Mouse (Mus musculus) cerebellum, adult 11-12 months (tissue): ENCODE results near the gene Svs1.
A peak's percentile ranks its signal among the peaks of the same experiment; 100 is the strongest.
"Not testable (repeated sequence)": the region's sequence is repeated elsewhere in the genome, so short reads cannot be mapped to it uniquely, and the experiment has no call there.

Experiments
- DNase-seq: peaks from one replicate; pipeline ENCODE4 v3.0.0; 2022

Gene Svs1

DNA sequence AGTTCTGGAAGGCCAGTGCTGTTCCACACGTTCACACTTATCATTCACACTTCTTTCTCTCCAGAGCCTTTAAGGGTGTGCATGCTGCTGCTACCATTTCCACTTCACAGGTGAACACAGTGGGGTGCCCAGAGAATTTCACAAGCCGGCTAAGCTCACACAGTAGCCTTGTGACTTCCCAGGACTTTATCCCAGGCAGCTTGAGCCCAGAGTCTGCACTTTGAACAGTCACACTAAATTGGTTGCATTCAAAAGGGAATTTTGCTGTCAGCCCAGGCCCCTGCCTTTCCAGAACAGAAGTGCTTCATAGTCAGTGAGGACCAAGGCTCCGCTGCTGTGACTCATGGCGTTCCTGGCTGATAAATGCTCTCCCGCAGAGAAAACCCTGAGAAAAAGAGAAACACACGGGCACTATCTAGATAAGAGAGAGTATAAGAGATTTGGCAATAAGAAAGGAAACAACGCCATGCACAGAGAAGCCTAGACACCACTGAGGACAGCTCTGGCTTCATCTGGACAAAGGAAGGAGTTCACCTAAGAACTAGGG is at the start of gene Svs1:
Gene Svs1, plus strand, starts transcription at position 418 of the 547 bp plus-strand sequence.
- no peak for DNase-seq

DNA sequence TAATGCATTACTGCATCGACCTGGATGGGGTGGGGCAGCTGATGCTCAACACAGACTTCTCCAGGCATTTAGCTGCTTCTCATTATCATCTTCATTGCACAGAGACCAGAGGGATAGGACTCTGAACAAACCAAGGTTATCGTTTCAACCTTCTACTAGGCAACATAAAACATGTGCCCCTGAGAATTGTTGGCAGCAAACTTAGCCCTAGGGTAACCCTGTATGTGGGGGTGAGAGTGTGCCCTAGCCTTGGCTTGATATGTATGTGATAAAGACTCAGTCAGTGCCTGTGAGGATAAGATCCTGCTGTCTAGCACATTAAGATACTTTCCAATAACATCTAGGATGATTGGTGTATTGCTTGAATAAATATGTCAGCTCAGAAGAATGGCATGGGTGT is 37.1 kb upstream of the Svs1 start:
- DNase-seq, result no peak

DNA sequence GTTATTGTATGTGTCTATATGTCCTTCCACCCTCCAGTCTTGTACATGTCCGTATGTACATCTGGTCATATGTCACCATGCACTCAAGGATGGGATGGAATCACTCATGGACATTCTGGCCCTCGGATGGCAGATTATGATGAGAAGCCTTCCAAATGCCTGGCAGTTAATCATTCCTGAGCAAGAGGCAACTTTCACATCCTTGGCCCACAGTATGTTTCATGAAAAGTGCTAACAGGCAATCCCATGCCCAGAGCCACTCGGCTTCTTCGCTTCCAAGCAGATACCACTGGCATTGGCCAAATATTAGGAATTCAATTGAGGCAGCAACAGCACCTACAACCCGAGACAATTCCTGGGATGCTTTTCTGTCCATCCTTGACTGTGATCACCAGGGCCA is 36.0 kb upstream of the Svs1 start:
- no peak for DNase-seq

DNA sequence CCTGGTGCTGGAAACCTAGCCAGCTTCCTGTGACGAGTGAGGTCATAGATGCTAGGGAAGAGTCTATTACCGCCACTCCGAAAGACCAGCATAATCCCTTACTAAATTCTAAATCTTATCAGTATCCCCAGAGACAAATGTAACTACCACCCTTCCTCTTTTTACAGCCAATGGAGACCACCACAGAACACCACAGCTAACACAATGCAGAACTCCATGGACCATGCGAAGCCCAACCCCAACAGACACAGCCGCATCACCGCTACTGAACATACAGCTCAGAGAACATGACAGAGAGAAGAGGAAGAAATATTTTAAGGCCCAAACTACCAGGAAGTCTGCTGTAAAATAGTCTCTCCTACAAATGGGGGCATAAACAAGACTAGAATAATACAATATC is 35.0 kb upstream of the Svs1 start:
- no peak for DNase-seq

DNA sequence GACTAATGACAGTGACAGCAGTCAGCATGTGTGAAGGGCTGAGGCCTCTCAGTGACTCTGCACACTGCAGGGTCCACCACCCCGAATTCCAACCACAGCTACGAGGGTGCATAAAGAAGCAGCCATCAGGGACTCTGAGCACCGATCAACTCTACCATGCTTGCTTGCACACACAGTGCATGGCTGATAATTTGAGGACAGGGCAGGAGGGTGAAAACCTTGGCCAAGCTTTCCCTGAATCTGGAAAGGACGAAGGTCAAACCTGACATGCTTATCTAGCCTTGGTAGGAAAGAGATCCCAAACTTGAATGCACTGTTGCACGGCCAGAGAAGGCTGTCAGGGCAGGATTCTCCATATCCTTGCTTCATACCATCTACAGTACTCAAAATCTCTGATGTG is 33.4 kb upstream of the Svs1 start:
- no peak for DNase-seq

DNA sequence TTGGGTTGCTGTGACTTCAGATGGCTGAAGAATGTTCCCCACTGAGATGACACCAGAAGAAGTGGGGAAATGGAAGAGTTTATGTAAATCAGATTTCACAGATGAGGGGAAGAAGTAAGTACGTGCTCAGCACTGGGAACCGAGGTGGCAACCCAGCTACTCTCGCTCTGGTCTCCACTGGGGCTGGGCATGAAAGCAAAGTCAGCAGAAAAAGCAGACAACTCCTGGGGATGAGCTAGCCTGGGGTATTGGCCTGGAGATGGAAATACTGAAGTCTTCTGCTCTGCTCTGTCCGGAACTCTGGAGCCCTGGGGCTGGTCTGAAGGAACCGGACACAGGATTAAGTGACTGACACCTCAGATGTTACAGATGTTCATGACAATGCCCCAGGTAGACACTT is 32.5 kb upstream of the Svs1 start:
- no peak for DNase-seq

DNA sequence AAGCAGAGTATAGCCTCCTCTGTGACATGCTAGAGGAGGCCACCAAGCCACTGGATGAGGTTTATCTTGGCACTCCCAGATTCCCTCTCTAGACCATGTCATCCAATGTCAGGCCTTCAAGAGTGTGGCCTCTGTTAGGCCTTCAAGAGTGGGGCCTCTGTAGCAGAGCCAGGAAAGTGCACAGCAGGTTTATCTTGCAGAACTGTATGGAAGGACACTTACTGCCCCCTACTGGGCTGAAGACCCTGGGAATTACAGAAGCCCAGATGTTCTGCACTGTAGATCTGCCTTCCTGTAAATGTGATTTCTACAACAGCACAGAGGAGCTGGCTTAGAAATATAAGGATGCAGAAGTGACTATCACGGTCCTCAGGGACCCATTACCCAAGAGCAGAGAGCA is 31.7 kb upstream of the Svs1 start:
- DNase-seq, result no peak

DNA sequence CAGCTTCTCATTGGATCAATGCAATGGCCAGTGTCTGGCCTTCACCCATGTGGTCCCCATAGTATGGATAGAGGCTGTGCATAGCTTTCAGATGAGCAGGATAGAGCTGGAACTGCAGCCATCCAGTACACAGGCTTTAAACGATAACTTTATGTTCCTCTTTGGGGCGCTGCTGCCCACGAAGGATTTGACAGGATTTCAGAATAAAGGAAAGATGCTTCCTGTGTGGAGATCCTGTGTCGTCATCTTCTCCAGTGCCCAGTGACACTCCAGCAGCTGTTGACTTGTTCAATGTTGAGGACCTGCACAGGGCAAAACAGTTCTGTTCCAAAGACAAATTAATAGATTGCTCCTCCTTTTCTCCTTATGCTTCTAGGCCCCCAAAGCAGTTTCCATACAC is 29.9 kb upstream of the Svs1 start:
- no peak for DNase-seq

DNA sequence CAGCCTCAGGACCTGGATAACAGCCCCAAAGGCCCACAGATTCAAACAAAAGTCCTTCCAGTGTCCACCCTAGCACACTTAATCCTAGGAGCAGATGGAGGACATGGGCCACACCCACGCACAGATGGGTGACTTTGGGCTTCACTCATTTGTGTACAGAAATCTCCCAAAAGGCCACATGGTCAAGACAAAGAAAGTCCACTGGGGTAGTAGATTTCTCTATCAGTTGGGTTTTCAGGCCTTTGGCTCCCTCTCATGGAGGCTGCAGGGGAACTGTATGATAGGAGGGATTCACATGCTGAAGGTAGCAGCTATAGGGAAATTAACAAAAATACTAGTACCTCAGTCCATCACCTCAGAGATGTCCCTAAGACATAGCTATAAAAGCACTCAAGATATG is 28.6 kb upstream of the Svs1 start:
- no peak for DNase-seq

DNA sequence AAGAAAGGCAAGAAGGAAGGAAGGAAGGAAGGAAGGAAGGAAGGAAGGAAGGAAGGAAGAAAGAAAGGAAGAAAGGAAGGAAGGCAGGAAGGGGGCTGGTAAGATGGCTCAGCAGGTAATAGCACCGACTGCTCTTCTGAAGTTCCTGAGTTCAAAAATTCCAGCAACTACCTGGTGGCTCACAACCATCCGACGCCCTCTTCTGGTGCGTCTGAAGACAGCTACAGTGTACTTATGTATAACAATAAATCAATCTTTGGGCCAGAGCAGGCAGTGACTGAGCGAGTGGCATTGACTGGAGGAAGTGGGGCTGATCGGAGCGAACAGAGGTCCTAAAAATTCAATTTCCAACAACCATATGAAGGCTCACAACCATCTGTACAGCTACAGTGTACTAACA is 27.5 kb upstream of the Svs1 start:
- not testable (repeated sequence) for DNase-seq

DNA sequence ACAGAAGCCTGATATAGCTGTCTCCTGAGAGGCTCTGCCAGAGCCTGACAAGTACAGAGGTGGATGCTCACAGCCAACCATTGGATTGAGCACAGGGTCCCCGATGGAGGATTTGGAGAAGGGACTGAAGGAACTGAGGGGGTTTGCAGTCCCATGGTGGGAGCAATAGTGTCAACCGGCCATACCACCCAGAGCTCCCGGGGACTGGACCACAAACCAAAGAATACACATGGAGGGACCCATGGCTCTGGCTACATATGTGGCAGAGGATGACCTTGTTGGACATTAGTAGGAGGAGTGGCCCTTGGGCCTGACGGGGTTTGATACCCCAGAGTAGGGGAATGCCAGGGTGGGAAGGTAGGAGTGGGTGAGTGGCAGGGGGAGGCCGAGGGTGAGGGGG is 20.0 kb upstream of the Svs1 start:
- DNase-seq, result not testable (repeated sequence)

DNA sequence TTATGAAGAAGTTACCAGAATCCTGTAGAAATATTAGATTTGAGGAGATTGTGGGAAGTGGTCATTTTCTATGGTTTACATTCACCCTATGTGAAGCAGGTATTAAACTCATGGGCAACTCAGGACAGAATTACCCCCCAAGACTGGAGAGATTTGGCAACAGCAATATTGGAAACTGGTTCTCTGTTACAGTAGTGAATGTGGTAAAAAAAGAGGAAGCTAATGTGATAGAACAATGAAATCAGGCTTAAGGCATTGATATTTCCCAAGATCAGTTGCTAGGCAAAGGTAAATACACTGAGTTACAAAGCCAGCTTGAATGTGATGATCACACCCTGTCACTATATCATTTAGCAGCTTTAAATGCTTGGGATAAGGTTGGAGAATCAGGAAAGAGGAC is 18.8 kb upstream of the Svs1 start:
- no peak for DNase-seq

DNA sequence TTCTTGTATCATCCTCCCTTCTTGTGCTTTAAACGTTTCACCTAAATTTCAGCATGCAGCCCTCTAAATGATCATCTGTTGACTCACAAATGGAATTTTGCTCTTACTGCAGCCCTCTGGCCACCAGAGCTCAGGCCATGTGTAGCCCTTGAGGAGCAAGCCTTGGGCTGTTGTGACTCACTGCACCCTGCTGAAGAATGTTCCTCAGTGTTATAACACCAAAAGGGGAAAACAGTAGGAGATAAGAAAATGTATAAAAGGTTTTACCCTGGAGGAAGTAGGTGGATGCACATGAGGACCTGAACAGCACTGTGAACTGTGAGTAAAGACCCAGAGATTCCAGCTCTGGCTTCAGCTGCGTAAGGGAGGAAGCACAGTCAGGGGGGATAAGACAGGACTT is 12.0 kb upstream of the Svs1 start, which contains the start of gene Doxl2:
Gene Doxl2, plus strand, starts transcription at position 301 of the 400 bp plus-strand sequence.
- DNase-seq, result no peak

DNA sequence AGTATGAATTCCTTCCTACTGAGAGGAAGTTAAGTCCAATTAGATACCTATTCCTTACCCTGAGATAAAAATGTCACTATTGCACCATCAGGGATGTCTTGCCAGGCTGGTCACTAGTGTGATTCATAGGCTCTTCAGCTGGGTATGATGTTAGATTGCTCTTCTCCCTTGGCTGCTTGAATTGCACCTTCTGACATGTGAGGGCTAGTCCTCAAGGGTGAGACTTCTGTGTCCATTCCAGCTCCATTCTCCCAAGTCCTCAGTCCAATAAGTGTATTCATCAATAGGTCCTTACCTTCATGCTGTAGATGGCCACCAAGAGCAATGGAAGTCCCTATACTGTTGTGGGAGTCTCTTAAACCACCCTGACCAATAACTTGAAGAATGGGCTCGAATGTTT is 7.0 kb upstream of the Svs1 start:
- DNase-seq, result no peak

DNA sequence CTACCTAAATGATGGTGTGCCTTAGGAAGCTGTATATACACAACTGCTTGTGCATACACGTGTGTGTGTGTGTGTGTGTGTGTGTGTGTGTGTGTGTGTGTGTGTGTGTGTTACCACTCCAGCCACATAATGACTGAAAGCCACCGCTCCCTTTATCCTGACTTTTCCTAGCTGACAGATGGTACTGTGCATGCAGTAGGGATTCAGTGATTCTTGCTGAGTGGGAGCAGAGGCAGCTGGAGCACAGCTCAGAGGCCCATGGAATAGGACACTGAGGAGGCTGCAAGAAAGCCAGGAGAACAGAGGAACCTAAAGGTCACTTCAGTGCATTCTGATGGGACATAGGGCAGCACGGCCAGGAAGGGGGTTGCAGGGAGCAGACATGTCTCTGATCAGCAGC is 4.4 kb upstream of the Svs1 start:
- DNase-seq, result no peak

DNA sequence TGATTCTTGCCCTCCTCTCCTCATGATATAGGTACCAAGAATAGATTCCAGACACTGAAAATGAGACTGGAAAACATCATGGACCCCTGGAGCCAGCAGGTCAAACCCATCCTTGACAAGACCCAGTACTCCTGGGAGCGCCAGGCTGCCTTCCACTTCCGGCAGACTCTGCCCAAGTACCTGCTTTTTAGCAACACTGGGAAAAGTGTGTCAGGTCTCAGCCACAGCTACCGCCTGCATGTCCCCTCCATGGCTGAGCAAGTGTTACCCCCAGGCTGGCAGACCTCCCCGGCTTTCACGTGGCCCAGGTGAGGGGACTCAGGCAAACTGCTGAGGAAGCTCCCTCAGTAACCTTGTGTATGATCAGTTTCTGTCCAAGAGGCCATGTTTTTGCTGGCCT is 3.3 kb downstream of the Svs1 start:
- DNase-seq, result no peak

DNA sequence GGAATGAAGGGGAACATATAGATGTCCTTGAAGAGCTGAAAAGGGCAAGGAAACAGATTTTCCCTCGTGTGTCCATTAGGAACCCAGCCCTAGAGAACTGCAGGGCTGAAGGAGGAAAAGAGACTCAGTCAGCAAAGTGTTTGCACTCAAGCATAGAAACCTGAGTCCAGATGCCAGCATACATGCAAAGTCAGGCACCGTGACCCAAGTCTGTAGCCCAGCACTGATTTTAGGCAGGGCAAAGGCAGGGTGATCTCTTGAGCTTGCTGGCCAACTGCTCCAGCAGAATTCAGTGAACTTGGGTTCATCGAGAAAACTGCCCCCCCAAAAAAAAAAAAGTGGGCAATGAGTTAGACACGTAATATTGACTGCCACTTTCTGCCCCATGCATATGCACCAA is 5.3 kb downstream of the Svs1 start:
- DNase-seq, result no peak

DNA sequence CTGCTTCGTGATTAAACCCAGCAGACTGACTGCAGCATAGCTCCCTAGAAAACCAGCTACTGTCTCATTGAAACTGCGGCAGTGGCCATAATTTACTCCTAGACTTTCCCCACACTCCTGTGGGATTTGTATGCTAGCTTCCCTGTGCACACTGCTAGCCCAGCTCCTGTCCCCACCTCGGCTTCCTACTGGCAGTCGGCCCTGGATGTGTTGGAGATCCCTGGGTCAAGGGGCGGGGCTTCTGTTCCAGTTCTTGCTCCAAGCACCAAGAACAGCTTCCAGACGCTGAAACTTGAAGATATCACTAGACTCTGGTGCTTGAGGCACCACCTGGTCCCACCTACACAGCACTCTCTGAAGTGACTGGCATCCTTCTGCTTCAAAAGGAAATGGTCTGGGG is 11.5 kb downstream of the Svs1 start:
- DNase-seq, result no peak

DNA sequence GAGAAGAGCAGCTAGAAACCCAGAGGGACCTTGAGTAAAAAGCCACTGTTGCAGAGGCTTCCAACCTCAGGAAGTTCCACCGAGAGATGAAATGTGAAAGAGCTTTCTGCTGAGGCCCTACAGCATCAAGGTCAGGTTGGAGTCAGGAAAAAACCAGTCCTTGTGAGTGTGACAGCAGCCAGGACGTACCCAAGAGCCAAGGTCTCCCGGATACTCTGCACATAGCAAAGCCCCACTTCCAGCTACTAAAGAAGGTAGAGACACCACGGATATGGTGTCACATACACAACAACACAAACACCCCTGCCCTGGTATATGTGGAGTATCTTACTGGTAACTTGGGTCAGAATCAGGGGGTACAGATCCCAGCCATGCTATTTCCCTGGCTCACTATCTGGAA is 12.1 kb downstream of the Svs1 start:
- DNase-seq, result no peak

DNA sequence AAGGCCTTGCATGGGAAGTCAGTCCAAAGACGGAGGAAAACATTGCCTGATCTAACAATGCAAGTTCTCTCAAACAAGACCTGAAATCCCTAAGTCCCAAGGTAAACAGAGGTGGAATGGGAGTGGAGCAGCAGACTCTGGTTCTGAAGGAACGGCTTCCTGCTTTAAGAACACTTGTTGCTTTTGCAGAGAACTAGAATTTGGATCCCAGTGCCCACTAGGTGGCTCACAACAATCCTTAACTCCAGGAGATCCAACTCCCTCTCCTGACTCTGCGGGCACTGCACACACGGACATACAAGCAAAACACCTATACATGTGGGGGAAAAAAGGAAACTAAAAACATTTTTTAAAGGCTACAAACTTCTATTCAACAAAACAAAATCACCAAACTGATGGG is 16.7 kb downstream of the Svs1 start:
- no peak for DNase-seq

DNA sequence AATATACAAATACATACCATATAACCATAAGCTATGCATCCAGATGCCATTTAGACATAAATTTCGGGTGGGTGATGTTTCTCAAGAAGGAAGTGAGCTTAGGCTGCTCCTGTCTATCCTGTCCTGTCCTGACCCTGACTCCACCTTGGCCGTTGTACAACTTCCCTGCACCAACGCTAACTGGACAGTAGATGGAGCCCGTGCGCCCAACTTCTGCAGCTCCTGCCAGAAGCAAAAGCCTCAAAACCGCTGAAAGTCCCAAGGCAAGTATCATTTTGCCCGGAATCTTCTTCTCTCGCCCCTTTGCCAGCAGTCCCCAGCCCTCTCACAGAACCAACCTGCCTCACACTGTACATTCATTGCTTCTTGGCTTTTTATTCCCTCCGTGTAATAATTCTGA is 21.3 kb downstream of the Svs1 start:
- peak; percentile 20 for DNase-seq

DNA sequence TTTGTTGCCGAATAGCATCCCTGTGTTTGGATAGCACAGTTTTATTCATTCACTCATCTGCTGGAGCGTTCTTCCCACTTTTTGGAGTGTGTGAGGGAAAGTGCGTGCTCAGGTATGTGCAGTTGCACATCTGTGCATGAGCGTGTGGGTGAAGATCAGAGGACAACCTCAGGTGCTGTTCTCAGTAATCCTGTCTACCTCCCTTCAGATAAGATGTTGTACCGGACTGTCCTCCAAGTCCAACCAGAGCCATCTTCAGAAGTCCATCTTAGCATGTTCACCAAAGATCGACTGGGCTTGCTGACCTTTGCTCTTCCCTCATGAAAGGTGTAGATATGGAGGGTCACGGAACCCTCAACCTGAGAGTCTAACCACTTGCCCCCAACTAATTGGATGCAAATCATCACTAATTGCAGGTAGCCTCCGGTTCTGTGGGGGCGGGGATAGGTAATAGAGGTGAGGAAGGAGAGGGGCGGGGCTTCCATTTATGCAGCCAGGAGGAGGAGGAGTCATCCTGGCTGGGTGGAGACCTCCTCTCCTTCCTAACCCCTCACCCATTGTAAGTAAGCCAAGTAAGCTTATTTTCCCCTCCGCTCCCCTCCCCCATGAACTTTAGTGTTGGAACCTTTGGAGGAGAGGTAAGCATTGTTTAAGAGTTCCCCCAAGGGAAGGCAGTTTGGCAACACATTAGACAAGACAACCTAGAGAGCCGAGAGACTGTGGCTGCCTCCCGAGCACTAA is 21.9 kb downstream of the Svs1 start:
- no peak for DNase-seq

DNA sequence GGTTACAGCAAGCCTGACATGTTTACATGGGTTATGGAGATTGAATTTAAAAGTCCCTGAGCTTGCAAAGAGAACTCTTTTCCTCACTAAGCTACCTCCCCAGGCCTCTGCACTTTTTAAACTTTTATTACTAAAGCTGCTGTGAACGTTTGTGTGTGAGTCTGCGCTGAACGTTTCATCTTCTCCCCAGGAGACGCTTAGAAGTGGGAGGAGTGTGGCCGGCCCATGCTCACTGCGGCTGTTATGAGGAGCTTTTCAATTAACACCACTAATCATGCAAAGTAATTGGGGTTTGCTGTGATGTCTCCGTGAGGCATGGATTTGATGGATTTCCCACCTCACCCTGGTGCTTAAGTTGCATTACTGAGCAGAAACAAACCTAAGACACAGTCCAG is 22.5 kb downstream of the Svs1 start:
- DNase-seq, result no peak

DNA sequence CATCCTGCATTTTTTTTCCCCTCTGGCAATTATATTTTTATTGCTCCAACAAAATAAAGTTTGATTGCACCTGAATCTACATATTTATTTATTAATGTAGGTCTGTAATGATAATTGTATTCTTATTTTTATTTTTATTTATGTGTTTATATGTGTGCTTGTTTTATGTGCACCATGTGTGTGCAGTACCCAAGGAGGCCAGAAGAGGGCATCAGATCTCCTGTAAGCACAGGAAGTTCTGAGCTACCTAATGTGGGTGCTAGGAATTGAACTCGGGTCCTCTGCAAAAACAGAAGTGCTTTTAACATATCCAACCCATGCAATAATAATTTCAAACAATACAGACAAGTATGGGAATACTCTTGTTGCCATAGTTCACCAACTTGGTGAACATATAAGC is 23.0 kb downstream of the Svs1 start:
- no peak for DNase-seq

DNA sequence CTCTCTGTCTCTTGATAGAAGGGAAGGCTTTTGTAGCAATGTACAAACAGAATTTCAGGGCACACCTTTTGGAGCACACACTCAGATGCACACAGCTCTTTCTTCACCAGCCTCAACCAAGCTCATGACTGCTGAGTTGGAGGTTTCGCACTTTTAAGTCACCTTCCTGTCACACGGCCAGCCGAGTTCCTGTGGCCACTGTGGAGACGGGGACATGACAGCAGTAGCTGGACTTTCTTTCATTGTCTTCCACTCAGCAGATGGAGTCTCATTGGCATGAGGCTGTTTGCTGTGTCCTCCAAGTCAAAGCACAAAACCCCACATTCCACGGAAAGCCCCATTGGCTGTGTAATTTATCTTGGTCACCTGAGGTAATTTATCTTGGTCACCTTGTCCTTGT is 24.5 kb downstream of the Svs1 start:
- no peak for DNase-seq
